Mouse (Mus musculus): Measurements from ENCODE around the gene Soga1.

The Soga1 gene

GRCm38 (mm10) chr2:157037303-157037702, 41.8 kb downstream of the Soga1 start:
- no peak for DNase-seq (ENCODE audit: low read depth, low spot score)

DNA sequence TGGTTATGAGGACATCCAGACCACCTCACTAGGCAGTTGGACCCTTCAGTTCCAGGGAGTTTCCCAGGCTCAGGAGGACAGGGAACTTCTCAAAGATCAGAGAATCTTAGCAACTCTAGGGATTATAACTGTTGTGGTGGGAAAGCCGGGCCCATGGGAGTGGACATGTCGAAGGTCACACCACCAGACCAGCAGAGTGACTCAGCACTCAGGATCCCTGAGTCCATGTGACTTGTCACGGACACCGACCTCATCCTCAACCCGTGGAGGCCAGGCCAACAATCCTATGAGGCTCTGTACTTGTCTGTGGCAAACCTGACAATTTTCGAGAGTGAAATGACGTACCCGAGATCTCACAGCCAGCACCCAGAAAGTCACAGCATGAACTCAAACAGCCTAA, 42.7 kb downstream of the Soga1 start:
- DNase-seq (ENCODE audit: low read depth, low spot score): no peak

GRCm38 (mm10) chr2:157035371-157035770, 43.7 kb downstream of the Soga1 start:
- no peak for DNase-seq (ENCODE audit: low read depth, low spot score)

GRCm38 (mm10) chr2:157030804-157031203, 48.2 kb downstream of the Soga1 start:
- DNase-seq (ENCODE audit: low read depth, low spot score): peak; percentile 79

DNA sequence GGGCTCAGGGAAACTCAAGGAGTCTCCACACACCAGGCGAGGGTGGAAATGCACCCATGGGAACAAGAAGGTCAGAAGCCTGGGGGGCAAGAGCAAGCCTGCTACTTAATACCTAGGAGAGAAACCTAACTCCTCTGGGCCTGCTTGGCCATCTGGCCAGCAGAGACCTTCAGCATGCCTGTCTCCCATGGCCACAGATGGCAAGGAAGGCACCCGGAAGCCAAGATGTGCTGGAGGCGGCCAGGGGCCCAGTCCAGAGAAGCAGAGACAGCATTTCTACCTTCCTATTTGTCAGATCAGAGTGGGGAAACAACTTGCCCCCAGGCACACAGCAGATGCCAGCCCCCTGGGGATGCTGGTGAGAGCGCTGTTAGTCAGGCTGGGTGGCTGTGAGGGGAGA, 50.8 kb downstream of the Soga1 start:
- no peak for DNase-seq (ENCODE audit: low read depth, low spot score)

- peak; percentile 47 for DNase-seq (ENCODE audit: low read depth, low spot score)
These were observed 51.7 kb downstream of the Soga1 start for GRCm38 (mm10) chr2:157027106-157028008.

- no peak for DNase-seq (ENCODE audit: low read depth, low spot score)
These were observed 57.9 kb downstream of the Soga1 start for GRCm38 (mm10) chr2:157021156-157021555.

DNA sequence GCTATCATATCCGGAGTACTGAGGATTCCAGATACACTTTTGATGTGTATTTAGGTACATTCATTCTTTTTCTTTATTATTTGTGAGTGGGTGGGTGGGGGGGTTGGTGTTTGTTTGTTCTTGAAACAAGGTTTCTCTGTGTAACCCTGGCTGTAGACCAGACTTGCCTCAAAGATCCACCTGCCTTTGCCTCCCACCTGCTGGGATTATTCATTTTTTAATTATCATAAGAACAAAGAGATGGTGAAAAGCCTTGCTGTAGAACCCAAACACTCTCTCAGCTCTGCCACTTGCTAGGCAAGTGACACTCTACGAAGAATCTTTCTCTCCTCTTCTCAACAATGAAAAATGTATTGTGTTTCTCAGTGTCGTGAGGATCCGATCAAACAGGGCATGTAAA, 59.8 kb downstream of the Soga1 start:
- DNase-seq (ENCODE audit: low read depth, low spot score): no peak

GRCm38 (mm10) chr2:157016529-157017270, 62.4 kb downstream of the Soga1 start:
- no peak for DNase-seq (ENCODE audit: low read depth, low spot score)

GRCm38 (mm10) chr2:157012341-157012740, 66.7 kb downstream of the Soga1 start:
- DNase-seq (ENCODE audit: low read depth, low spot score): no peak

GRCm38 (mm10) chr2:157010634-157011310, 68.3 kb downstream of the Soga1 start:
- DNase-seq (ENCODE audit: low read depth, low spot score): no peak

DNA sequence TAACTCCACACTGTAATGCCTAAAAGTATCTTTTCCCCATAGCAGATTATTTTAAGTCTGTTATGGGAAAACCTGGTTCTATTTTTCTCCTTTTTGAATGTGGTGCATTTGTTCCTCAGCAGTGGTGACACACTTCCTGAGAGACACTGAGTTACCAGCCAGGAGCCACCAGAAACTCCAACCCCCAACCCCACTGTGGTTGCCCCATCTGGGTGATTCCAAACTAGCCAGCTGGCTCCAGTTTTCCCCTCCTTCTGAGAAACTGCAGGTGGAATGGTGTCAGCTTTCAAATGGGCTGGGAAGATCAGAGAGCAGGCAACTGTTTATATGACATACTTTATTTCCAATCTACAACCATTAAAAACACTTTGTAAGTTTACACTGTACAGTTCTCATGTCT, 68.9 kb downstream of the Soga1 start:
- DNase-seq (ENCODE audit: low read depth, low spot score): no peak

GRCm38 (mm10) chr2:157008509-157008908, 70.5 kb downstream of the Soga1 start:
- no peak for DNase-seq (ENCODE audit: low read depth, low spot score)

DNA sequence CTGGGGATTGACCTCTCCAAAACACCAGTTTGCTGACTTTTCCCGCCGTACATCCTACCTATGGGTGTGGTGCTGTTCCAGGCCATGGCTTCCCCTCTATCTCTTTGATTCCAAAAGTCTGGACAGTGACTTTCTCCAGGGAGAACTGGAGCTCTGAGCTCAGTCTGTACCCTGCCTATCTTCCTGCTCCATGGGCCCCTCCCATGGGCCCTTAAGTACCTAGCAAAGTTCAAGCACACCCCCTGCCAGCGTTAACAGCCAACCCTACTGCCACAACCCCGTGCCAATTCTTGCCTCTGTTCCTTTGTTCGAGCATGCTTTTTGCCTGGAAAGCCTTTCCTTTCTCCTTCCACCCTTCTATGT, 71.8 kb downstream of the Soga1 start:
- no peak for DNase-seq (ENCODE audit: low read depth, low spot score)

GRCm38 (mm10) chr2:157006511-157007233, 72.4 kb downstream of the Soga1 start, which contains the start of gene Dsn1:
Gene Dsn1, minus strand, starts transcription at chr2:157007154.
- peak; percentile 84 for DNase-seq (ENCODE audit: low read depth, low spot score)

- DNase-seq (ENCODE audit: low read depth, low spot score): no peak
These were observed 76.7 kb downstream of the Soga1 start for GRCm38 (mm10) chr2:157002321-157002720.

GRCm38 (mm10) chr2:156998263-156998662, 80.8 kb downstream of the Soga1 start:
- DNase-seq (ENCODE audit: low read depth, low spot score): no peak

GRCm38 (mm10) chr2:156996576-156996975, 82.5 kb downstream of the Soga1 start:
- no peak for DNase-seq (ENCODE audit: low read depth, low spot score)

DNA sequence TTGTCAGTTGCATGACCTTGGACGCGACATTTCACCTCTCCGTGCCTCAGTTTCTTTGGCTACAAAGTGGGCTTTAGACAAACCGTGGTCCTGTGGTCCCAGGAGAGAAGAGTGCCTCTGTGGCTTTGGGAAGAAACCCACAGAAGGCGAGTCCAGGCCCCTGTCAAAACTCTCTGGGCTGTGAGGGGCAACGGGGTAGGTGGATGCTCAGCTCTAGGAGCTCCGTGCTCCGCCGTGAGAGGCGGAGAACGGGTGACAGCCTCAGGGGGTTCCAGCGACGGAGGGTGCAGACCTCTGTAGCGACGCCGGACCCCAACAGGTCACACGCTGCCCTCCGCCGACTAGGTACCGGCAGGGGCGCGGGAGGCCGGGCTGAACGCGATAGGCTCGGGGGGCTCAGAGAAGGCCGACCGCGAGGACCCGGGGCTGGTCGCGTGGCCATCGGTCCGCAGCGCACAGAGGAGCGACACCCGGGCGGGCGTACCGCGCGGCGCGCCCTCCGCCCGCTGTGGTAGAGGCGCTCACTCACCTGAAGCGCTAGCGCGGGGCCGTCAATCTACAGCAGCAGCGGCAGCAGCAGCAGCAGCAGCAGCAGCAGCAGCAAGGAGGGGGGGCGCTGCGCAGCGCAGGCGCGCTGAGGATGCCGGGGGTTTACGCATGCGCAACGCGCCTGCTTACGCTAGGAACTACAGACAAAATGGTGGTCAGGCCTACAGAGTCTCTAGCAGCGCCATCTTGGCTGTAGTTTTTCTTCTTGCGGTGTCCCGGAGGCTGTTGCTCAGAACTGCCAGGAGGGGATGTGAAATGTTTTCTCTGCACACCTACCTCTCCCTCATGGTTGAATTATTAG, 87.4 kb downstream of the Soga1 start, which contains the start of gene Ndrg3:
Gene Ndrg3 (minus strand): TSS at position 587 of the 850 bp plus-strand sequence.
- peak; percentile 95 for DNase-seq (ENCODE audit: low read depth, low spot score)

DNA sequence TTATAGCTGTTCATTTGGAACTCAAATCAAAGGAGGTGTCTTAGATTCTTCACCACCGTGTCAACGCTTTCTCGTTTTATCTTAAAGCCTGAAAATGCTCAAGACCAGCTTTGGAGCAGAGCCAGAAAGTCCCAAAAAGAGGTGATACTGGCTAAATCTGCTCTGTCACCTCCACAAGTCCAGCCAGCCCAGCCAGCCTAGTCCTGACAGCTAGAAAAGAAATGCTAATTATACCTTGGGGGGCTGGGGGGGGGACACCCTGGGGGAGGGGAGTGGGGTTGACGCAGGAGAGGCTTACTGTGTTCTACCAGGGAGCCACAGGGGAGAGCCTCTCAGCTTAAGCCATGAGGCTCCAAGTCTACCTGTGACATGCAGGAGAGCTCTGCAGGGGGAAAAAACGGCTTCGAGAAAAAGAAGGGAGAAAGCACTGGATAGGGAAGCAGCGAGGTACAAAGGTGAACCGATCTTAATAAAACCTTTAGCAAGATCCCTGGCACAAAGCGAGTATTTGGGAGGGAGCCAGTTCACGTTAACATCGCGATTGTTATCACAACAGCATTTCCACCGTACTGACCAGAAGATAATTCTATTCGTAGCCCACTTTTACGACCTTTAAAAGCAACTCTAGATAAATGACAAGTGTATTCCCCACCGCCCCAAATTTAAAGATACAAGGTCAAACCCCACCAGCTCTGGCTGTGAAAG, 88.2 kb downstream of the Soga1 start:
- peak; percentile 36 for DNase-seq (ENCODE audit: low read depth, low spot score)
